Mouse (Mus musculus): ENCODE measurements around the gene Tmem41b.
"Not testable (repeated sequence)": the region's sequence is repeated elsewhere in the genome, so short reads cannot be mapped to it uniquely, and the experiment has no call there.

Gene Tmem41b

GRCm38 (mm10) chr7:109986775-109987174, at the start of gene Tmem41b:
Tmem41b (minus strand) TSS chr7:109986929.
- peak; percentile 67 for DNase-seq (ENCODE audit: low read depth, low spot score)

DNA sequence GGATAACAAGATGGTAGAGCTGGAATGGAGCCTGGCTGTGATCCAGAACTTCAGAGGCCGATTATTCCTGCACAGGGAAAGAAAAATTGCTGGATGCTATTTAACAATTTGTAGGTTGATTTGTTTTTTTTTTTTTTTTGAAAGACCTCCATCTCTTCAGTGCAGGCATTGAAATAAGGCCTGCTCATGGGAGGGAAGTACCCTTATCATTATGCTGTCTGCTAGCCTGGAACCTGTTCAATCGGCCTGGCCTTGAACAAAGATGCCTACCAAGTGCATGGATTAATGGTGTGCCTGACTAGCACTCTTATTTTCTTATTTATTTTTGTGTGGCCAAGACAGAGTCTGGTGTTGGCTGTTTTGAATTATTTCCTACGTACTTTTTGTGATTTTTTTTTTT, 43.6 kb upstream of the Tmem41b start:
- DNase-seq (ENCODE audit: low read depth, low spot score), result no peak

- no peak for DNase-seq (ENCODE audit: low read depth, low spot score)
Observed at GRCm38 (mm10) chr7:110028826-110029225, 42.1 kb upstream of the Tmem41b start.

- no peak for DNase-seq (ENCODE audit: low read depth, low spot score)
Observed at GRCm38 (mm10) chr7:110026594-110026993, 39.9 kb upstream of the Tmem41b start.

GRCm38 (mm10) chr7:110023553-110023952, 36.8 kb upstream of the Tmem41b start:
- no peak for DNase-seq (ENCODE audit: low read depth, low spot score)

GRCm38 (mm10) chr7:110018631-110019482, 32.1 kb upstream of the Tmem41b start:
- no peak for DNase-seq (ENCODE audit: low read depth, low spot score)

DNA sequence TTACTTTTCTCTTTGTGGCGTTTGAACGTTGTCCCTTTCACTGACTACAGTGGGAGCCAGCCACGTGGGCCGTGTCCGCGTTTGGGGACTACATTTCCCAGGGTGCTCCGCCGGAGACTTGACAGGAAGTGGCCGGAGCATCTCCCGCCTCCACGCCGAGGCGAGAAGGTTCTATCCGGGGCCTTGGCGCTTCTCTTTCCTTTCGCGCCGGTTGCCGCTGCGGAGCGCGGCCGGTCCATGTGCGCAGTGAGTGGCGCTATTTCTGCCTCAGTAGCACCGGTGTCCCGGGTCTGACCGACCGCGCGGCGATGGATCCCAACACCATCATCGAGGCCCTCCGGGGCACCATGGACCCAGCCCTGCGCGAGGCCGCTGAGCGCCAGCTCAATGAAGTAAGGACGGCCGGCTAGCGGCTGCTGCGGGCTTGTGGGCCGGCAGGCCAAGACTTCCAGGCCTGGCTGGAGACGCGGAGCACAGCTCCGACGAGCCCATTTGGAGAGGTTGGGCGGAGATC, 31.4 kb upstream of the Tmem41b start, which contains the start of gene Ipo7:
Gene Ipo7, plus strand, starts transcription at position 158 of the 514 bp plus-strand sequence.
- peak; percentile 94 for DNase-seq (ENCODE audit: low read depth, low spot score)

GRCm38 (mm10) chr7:110014272-110014671, 27.5 kb upstream of the Tmem41b start:
- no peak for DNase-seq (ENCODE audit: low read depth, low spot score)

DNA sequence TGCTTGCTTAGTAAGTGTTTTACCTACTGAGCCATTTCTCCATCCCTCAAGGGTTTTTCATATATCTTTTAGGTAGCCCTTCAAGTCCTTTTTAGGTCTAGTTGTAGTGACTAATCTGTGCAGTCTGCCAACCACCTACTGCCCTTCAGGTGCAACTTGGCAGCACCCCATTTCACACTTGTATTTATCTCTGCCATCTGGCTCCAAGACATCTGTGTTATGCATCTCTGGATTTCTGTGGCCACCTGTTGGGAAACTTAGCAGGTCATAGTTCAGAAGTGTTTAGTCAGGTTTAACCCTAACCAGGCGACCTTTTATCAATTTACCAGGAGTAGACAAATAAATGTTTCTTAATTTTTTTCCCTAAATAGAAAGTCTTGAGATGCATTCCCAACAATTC, 24.7 kb upstream of the Tmem41b start:
- DNase-seq (ENCODE audit: low read depth, low spot score), result no peak

DNA sequence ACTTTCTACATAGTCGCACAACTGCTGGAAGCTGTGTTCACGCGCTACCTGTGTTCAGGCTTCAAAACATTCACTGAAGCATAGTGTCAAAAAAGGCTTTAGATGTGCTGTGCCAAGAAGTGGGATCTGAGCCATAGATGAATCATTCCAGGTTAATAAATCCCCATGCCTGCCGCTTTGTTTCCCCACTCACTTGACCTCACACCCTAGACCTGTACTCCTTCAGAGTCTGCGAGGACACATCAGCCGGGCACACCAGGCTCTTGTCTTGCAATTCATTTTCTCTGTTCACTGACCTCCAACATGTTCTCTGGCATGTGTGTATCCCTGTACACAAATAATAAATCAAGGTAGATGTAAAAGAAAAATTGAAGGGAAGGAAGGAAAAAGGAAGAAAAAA, 22.4 kb upstream of the Tmem41b start:
- no peak for DNase-seq (ENCODE audit: low read depth, low spot score)

GRCm38 (mm10) chr7:110008513-110008912, 21.8 kb upstream of the Tmem41b start:
- no peak for DNase-seq (ENCODE audit: low read depth, low spot score)

GRCm38 (mm10) chr7:110006471-110007195, 19.9 kb upstream of the Tmem41b start:
- DNase-seq (ENCODE audit: low read depth, low spot score), result peak; percentile 43

DNA sequence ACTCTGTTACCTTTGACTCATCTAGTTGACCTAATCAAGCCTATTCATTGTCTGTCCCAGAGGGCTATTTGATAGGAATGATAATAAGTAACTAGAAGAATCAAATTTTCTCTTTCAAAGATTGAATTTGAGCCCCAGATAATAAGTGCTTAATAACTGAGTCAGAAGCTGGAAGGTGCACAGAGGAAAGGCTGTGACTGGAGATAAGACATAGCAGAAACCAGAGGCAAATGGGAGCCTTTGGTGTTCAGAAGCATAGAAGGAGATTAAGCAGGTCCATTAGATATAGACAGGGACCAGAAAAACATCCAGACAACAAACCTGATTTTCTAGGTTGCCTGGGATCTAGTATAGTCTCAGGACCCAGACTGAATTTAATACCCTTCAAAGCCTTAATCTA, 19.2 kb upstream of the Tmem41b start:
- no peak for DNase-seq (ENCODE audit: low read depth, low spot score)

GRCm38 (mm10) chr7:110002968-110003367, 16.2 kb upstream of the Tmem41b start:
- no peak for DNase-seq (ENCODE audit: low read depth, low spot score)

- no peak for DNase-seq (ENCODE audit: low read depth, low spot score)
Observed at GRCm38 (mm10) chr7:110002092-110002491, 15.4 kb upstream of the Tmem41b start.

- DNase-seq (ENCODE audit: low read depth, low spot score), result no peak
Observed at GRCm38 (mm10) chr7:109998388-109998787, 11.7 kb upstream of the Tmem41b start.

DNA sequence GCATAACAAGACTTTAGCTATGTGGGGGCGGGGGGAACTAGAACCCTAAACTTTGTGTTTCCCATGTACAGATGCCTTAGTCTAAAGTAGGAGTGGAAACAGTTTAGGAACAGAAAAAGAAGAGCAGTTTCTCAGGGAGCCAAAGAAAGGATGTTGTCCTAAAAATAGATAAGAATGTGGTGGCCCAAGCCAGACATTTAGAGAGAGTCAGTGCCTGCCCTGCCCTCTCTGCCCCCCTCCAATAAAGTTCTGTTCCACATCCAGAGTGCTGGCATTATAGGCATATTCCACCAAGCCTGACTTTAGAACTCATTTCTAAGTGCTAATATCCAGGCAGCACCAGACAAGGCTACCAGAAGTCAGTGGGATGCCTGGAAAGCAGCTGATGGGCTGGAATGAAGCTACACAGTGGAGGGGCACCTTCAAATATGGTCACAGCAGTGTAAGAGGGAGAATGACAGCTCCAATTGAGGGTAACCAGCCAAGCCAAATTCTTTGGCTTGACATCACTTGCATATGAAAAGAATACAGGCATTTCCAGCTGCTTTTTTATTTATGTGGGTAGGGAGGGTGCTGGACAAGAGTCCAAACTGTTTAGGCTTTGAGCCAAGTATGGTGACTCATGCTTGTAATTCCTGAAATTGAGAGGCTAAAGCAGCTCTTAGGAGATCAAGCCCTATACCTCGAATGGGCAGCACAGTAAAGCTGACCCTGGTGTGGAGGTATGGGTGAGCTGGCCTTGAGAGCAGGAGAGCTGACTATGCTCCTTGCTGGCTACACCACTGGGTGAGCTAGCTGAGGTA, 6.6 kb upstream of the Tmem41b start:
- DNase-seq (ENCODE audit: low read depth, low spot score), result no peak

DNA sequence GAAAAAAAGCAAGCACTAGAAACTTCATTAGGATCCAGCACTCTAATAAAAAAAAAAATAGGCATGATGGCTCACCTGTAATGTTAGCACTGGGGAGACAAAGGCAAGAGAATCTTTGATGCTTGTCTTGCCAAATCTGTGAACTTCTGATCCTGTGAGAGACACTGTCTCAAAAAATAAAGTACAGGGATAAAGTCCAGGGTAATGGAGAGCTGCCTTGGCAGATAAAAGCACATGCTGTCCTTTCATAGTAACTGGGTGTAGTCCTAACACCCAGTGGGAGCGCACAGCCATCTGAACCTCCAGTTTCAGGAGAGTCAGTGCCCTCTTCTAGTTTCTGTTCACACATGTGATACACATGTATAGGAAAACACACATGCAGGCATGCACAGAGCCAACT, 4.6 kb upstream of the Tmem41b start:
- no peak for DNase-seq (ENCODE audit: low read depth, low spot score)

DNA sequence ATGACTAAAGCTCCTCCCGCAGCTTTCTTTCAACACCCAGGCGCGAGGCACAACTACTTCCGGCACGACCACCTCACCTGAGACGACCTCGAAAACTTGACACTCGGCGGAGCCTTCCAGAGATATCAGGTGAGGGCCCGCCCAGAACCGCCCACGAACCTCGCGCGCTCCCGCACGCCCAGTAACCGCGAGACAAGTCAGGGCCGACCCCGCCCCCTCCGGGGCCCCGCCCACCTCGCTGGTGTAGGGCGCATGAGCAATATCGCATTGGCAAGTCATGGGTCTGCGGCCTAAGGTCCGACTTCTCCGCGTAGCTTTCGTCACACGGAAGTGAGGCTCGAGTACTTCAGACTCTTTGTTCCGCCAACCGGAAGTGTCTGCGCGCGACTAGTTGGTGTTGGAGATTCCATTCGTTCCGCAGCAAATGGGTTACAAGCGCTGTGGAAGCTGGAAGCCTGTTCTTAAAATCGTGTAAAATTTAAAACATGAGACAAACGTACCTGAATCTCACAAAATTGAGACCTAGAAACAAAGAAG, 528 bp downstream of the Tmem41b start:
- peak; percentile 100 for DNase-seq (ENCODE audit: low read depth, low spot score)

DNA sequence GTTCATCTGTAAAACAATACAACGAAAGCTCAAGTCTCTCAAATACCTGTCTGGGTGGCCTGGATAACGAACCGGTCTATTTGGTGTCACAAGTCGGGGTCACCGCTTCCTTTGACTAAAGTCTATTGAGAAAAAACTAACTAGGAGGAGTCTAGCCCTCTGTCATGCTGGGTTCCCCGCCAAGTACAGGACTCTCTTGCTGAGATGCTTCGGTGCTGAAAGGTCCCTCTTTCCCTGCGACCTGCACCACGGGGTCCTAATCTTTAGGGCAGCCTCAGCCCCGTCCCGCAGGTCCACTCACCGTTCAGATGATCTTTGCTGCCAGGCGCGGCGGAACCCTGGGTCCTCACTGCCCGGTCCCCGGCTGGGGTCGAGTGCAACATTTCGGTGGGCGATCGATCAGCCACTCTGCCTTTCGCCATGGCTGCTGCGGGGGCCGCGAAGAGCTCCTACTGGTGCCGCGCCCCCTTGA, 1.0 kb downstream of the Tmem41b start:
- peak; percentile 69 for DNase-seq (ENCODE audit: low read depth, low spot score)

DNA sequence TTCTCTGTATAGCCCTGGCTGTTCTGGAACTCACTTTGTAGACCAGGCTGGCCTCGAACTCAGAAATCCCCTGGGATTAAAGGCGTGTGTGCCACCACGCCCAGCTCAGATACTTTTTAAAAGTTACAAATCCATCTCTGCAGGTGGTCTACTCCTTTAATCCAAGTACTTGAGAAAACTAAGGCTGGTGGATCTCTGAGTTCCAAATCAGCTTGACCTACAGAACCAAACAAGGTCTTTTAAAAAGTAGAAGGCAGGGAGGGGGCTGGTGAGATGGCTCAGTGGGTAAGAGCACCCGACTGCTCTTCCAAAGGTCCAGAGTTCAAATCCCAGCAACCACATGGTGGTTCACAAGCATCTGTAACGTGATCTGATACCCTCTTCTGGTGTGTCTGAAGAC, 2.1 kb downstream of the Tmem41b start:
- DNase-seq (ENCODE audit: low read depth, low spot score), result not testable (repeated sequence)

Data from A20 (cell line).